Mouse (Mus musculus) B cell, adult (primary cell): ENCODE data around the gene Usp29. TPM values are rescaled to one million over a fixed set of nuclear protein-coding genes. Genes with fewer than 3 reads are reported as not detected.

ENCODE experiments used
- total RNA-seq: library from RNA; stranded (reverse); gene quantifications from 4 replicates; pipeline ENCODE4 v1.2.4, GENCODE M21; 2023; ENCODE audit not compliant: inconsistent age

Gene Usp29
- not detected in 4 replicates for total RNA-seq

GRCm38 (mm10) chr7:6730241-6730640 lies at the start of gene Usp29, which contains the start of gene Peg3:
TSS of gene Usp29 (plus strand) at chr7:6730578.
TSS of gene Peg3 (minus strand) at chr7:6730431.

GRCm38 (mm10) chr7:6696241-6697045 lies 33.9 kb upstream of the Usp29 start, which contains the start of gene Zim1:
TSS of gene Zim1 (minus strand) at chr7:6696450.

GRCm38 (mm10) chr7:6995251-6995650 lies 264.9 kb downstream of the Usp29 start, which contains the start of gene Aurkc:
TSS of gene Aurkc (plus strand) at chr7:6995300.

Other genes with a start within 250 kb of the Usp29 start
- not detected in 4 replicates for gene Olfr5, start 243.6 kb upstream of the Usp29 start, total RNA-seq
- not detected in 4 replicates for gene Olfr1347, start 230.8 kb upstream of the Usp29 start, total RNA-seq
- gene Olfr1348, start 221.8 kb upstream of the Usp29 start, total RNA-seq = not detected in 4 replicates
- not detected in 4 replicates for gene Olfr1349, start 207.6 kb upstream of the Usp29 start, total RNA-seq
- gene Olfr1350, start 165.7 kb upstream of the Usp29 start, total RNA-seq = not detected in 4 replicates
- gene Zim1, start 34.1 kb upstream of the Usp29 start, total RNA-seq = not detected in 4 replicates
- 0.10 TPM in 1 of 4 replicates, not detected in the others for gene Peg3, start 147 bp upstream of the Usp29 start, total RNA-seq